Mouse (Mus musculus) olfactory bulb, adult 2 months (tissue): Measurements from ENCODE around the gene Sacm1l.

Experiments used
- CTCF ChIP-seq: fragments of 200-500 bp; IDR thresholded peaks from 2 replicates; pipeline ENCODE4 v1.5.1; 2012; ENCODE audit warnings: low read depth, mild to moderate bottlenecking, low read length, moderate library complexity; ENCODE audit not compliant: insufficient read depth
- POLR2A ChIP-seq: fragments of 200-500 bp; IDR thresholded peaks from 2 replicates; pipeline ENCODE4 v1.6.1; 2012; ENCODE audit warnings: mild to moderate bottlenecking, low read depth, low read length, moderate library complexity; ENCODE audit not compliant: insufficient read depth

DNA sequence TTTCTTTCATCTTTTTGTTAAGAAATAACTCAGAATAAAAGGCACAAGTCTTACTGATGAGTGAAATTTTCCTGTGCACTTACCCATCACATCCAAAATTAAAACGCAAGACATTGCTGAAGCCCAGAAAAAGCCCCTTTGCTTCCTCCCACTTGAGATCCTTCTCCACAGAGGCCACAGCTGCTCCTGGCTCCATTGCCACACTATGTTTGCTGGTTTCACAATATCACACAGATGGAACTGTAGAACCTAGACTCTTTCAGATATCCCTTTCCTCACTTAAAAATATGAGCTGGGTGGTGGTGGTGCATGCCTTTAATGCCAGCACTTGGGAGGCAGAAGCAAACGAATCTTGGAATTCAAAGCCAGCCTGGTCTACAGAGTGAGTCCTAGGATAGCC is 17.1 kb upstream of the Sacm1l start:
- TF ChIP-seq CTCF (no peak), POLR2A (no peak)
